Mouse (Mus musculus) lung, postnatal 0 days (tissue): Measurements from ENCODE around the gene Rab5c.

Experiments
- CTCF ChIP-seq: IDR thresholded peaks from 2 replicates; pipeline ENCODE4 v1.5.1; 2016; ENCODE audit warnings: antibody characterized with exemption, mild to moderate bottlenecking
- EP300 ChIP-seq: IDR thresholded peaks from 2 replicates; pipeline ENCODE4 v1.6.1; 2016; ENCODE audit warnings: antibody characterized with exemption, mild to moderate bottlenecking, control low read depth

DNA sequence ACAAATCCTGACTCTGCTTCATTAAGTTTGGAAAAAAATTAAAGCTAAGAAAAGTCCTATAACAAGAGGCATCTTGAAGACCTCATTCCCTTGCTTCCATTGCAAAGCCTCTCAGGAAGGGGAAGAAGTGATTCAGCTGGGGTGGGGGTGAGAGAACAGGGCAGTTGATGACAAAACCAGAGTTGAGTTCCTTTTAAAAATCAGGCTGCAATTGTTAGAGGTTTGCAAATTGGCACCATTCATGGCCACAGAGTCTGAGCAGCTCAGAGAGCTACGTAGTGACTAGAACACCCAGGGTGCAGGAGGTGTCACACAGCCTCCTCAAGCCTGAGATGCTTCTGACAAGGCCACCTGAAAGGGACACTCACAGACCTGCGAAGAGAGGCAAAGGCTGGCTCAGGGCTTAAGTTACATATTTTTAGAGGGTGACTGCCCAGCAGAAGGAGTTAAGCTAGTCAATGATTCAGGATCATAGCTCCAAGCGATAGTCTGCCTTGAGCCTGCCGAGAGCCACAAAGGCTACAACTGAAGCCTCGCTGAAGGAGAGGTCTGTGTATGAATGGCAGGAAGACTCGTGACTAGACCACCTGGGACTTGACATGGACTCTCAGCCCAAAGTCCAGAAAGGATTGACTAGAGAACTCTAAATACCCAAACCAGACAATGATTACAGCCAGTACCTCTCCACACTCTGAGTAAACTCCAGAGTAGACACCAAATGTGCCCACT lies 7.4 kb downstream of the Rab5c start:
- no peak for TF ChIP-seq CTCF
- TF ChIP-seq EP300 = no peak
